Mouse (Mus musculus) cerebellum, adult 8-10 months (tissue): ENCODE data around the gene Vapb.
"Not testable (repeated sequence)": the region's sequence is repeated elsewhere in the genome, so short reads cannot be mapped to it uniquely, and the experiment has no call there.

Source experiments
- DNase-seq: peaks from one replicate; pipeline ENCODE4 v3.0.0; 2022

The Vapb gene

GRCm38 (mm10) chr2:173737222-173737989 is at the start of gene Vapb:
Gene Vapb (plus strand): TSS chr2:173737511.
- DNase-seq, result peak; percentile 99

- DNase-seq, result no peak
Measured at GRCm38 (mm10) chr2:173689835-173690234, 47.5 kb upstream of the Vapb start.

GRCm38 (mm10) chr2:173691748-173692147 is 45.6 kb upstream of the Vapb start:
- no peak for DNase-seq

- no peak for DNase-seq
Measured at GRCm38 (mm10) chr2:173692693-173693092, 44.6 kb upstream of the Vapb start.

GRCm38 (mm10) chr2:173698850-173699249 is 38.5 kb upstream of the Vapb start:
- DNase-seq, result no peak

GRCm38 (mm10) chr2:173702096-173702866 is 35.0 kb upstream of the Vapb start:
- DNase-seq, result no peak

GRCm38 (mm10) chr2:173702867-173703237 is 34.5 kb upstream of the Vapb start:
- no peak for DNase-seq

- DNase-seq, result no peak
Measured at GRCm38 (mm10) chr2:173705827-173706551, 31.3 kb upstream of the Vapb start.

GRCm38 (mm10) chr2:173707626-173708025 is 29.7 kb upstream of the Vapb start:
- DNase-seq, result not testable (repeated sequence)

GRCm38 (mm10) chr2:173710193-173710592 is 27.1 kb upstream of the Vapb start:
- no peak for DNase-seq

GRCm38 (mm10) chr2:173712656-173713055 is 24.7 kb upstream of the Vapb start:
- DNase-seq, result no peak

GRCm38 (mm10) chr2:173713241-173713640 is 24.1 kb upstream of the Vapb start:
- no peak for DNase-seq

GRCm38 (mm10) chr2:173714620-173715218 is 22.6 kb upstream of the Vapb start:
- DNase-seq, result no peak

GRCm38 (mm10) chr2:173716966-173717365 is 20.3 kb upstream of the Vapb start:
- no peak for DNase-seq

GRCm38 (mm10) chr2:173719115-173719514 is 18.2 kb upstream of the Vapb start, which contains the start of gene 1700010B08Rik:
Gene 1700010B08Rik (plus strand): TSS chr2:173719415.
- not testable (repeated sequence) for DNase-seq

- no peak for DNase-seq
Measured at GRCm38 (mm10) chr2:173722251-173722857, 15.0 kb upstream of the Vapb start.

- no peak for DNase-seq
Measured at GRCm38 (mm10) chr2:173724382-173724781, 12.9 kb upstream of the Vapb start.

GRCm38 (mm10) chr2:173724940-173725807 is 12.1 kb upstream of the Vapb start:
- no peak for DNase-seq

GRCm38 (mm10) chr2:173725819-173726218 is 11.5 kb upstream of the Vapb start:
- DNase-seq, result no peak

GRCm38 (mm10) chr2:173730444-173730966 is 6.8 kb upstream of the Vapb start:
- DNase-seq, result no peak

GRCm38 (mm10) chr2:173734426-173734825 is 2.9 kb upstream of the Vapb start:
- DNase-seq, result no peak
